Mouse (Mus musculus): ENCODE measurements around the gene Adgrd1.

Adgrd1 gene

DNA sequence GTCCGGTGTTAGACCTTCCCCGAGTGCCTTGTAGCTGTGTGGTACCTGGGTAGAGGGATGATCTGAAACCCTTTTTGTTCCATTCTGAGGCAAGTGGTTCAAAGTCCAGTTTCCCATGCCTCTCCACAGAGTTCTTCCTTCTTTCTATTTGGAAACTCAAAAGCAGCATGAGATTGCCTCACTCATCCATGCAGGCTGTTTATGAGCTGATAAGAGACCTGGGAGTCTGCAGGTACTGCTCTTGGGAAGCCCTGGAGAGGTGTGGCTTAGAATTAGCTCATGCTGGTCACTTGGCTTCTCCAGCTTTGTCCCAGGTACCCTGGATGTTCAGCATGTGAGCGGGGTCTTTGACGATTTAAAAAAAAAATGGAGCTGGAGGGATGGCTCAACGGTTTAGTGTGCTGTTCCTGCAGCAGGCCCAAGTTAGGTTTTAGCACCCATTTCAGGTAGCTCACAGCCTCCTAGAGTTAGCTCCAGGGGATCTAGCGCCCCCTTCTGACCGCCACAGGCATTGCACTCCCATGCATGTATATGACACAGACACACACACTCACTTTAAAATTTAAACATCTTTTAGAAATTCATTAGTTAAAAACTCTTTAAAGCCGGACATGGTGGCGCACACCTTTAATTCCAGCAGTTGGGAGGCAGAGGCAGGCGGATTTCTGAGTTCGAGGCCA, 65.0 kb downstream of the Adgrd1 start:
- no peak for DNase-seq

DNA sequence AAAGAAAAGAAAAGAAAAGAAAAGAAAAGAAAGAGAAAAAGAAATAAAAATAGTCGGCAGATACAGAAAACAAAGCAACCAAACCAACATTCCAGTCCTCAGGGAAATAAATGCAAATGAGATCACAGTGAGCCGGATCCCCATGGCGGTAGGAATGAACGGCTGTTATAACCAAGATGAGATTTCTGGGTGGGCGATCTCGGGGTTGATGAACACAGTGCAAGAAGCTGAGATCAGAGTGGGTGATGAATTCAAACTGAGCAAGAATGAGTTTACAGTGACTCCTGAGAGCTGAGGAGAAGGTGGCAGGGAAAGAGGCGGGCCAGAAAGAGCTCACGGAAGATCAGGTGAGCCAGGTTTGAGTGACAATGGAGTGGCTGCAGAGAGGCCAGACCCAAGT, 66.9 kb downstream of the Adgrd1 start:
- no peak for DNase-seq

DNA sequence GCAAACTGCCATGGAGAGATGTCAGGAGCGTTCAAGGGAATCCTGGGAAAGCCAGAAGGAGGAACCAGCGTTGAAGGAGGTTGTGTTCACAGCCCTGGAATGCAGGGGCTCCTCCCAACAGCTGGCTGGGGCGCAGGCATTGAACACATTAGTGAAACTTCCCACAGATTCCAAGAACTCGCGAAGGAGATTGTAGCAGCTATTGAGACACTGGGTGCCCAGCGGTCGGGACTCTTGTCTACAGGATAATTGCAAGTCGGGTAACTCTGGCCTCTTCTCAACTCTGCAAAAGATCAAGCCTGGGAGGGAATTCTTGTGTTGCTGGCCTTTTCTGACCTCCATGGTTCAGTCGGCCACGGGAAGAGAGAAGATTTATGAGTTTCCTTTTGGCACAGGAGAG, 67.5 kb downstream of the Adgrd1 start:
- DNase-seq: no peak

DNA sequence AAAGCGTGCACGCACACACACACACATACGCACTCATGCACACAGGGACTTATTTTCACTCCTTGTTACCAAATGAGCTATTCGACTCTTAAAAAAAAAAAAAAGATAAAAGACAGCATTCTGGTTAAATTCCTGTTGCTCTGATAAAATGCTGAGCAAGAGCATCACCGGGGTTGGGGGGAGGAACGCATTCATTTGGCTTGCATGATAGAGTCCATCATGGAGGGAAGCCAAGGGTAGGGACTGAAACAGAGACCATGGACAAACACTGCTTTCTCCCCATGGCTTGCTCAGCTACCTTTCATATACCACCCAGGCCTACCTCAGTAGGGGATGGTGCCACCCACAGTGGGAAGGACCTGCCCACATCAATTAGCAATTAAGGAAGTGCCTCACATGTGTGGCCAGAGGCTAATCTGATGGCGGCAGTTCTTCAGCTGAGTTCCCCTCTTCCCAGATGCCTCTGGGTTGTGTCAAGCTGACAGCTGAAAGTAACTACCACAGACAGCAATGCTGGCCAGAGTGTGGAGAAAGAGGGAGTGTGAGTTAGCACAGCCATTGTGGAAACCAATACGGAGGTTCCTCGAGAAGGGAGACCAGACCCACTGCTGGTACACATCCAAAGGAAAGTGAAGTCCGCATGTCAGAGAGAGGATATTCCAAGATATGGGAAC, 68.5 kb downstream of the Adgrd1 start:
- no peak for DNase-seq

DNA sequence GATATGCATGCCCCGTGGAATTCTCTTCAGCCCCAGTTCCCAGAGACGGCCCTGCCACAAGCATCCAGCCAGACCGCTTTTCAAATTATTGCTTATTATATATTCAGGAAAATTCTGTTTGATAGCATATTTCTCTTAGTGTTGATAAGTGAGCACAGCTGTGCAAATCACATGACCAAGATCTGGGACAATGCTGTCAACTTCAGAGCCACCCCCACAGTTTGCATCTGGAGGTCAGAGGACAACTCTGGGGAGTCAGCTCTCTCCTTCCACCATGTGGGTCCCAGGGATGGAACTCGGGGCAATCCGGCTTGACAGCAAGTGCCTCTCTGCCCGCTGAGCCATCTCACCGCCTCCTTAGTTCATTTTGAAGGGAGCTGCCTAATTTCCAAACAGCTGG, 69.0 kb downstream of the Adgrd1 start:
- DNase-seq: no peak

DNA sequence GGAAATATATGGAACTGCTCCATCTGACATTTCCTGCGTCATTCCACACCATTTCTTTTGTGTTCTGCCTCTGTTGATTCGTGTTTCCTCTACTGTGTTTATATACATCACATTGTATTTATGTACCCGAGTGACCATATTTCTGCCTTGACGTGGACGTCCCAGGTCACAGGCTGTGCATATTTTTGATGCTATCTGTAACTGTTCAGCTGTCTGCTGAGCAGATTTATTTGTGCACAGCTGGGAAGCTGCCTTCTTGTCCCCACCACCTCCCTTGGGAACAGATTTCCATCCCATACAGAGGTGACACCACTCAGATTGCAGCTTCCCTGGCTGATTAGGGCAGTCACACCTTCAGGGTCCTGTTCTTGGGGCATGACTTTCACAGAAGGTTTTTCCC, 72.5 kb downstream of the Adgrd1 start:
- no peak for DNase-seq

DNA sequence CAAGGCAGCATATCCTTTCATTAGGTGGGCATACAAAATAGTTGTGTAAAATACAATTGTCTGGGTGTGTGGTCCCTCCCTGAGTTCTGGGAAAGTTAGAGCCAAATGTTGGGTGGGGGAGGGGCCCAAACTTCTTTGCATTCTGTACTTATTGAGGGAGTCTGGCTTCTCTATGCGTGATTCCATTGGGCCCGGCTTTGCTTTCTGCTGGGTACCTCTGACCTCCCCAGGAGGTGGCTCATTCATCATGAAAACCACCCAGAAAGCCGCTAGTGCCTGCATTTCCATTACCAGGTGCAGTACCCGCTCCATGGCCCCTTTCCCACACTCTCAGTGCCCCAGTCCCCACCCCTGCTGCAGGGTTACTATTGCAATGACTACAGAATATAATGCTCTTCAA, 73.0 kb downstream of the Adgrd1 start:
- no peak for DNase-seq

DNA sequence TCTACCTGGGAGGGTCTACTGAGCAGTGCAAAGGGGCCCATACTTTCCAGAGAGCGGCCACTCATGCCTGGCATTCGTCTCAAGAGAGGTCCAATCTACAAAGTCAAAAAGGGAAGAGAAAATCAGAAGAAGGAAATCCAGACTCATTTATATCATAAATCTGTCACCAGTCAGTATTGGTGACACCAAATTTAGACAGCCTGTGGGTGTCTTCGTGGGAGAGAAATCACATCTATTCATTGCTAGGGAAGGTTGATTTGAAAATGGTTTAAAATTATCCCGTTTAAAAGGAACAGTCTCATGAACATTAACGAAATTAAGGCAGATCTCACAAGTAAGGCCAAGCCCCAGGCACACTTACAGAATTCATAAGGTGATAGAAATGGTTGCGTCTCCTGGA, 76.0 kb downstream of the Adgrd1 start:
- DNase-seq: no peak

DNA sequence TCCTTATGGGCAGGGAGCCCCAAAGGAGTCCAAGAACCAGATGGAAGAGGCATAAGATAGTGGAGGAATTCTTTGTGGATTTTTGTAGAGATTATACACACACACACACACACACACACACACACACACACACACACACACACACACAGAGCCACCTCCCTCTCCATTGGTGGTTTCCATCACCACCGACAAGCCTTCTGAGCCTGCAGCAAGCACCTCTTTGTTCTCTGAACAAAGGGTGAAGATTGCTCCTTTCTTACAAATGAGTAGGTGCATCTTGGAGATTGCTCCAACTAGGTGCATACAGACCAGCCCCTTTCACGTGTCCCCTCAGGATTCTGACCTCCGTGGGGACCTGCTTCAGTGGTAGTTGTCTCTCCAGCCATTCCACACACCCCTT, 79.4 kb downstream of the Adgrd1 start:
- no peak for DNase-seq

DNA sequence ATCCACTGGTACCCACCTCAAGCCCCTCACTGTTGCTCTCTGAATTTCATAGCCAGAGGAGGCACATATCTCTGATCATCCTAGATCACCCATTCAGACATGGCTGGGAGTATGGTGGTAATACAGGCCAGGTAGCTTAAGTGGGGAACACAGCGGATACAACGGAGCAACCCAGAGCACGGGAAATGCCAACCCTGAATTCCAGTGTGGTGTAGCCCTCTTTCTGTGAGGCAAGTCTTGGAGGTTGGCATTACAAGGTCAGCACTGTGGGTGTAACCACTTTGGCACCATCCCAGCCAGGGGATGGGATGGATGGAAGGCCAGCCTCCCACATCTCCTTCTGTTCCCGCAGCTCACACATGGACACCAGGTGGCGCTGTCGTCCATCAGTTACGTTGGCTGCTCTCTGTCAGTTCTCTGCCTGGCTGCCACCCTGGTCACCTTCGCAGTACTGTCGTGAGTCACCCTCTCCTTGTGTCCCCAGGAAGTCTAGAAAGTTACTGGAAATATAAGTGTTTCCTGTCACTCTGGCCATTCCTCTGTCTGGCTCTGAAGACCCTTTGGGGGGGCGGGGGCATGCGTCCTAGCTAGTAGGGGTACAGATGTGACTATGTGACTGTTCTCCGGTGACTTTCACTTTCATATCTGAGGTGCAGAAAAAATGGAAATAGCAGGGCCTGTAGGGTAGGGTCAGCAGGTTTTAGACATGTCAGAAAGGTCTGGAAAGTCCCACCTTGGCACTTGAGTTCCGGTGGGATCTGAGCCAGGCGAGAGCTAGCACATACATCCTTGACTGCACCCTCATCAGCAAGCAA, 81.4 kb downstream of the Adgrd1 start:
- peak; percentile 96 for DNase-seq

DNA sequence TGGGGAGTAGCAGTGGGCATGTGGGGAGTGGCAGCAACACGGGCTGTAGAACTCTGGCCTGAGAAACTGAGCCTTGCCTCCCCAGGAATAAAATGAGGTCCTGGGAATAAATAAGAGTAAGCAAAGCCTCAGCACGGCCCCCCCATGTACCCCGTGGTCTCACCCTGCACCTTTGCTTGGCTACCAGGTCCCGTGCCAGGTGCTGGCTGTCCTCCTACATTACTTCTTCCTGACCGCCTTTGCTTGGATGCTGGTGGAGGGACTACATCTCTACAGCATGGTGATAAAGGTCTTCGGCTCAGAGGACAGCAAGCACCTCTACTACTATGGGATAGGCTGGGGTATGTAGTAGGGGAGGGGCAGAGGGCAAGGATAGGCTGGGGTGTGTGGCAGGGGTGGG, 82.8 kb downstream of the Adgrd1 start:
- no peak for DNase-seq

DNA sequence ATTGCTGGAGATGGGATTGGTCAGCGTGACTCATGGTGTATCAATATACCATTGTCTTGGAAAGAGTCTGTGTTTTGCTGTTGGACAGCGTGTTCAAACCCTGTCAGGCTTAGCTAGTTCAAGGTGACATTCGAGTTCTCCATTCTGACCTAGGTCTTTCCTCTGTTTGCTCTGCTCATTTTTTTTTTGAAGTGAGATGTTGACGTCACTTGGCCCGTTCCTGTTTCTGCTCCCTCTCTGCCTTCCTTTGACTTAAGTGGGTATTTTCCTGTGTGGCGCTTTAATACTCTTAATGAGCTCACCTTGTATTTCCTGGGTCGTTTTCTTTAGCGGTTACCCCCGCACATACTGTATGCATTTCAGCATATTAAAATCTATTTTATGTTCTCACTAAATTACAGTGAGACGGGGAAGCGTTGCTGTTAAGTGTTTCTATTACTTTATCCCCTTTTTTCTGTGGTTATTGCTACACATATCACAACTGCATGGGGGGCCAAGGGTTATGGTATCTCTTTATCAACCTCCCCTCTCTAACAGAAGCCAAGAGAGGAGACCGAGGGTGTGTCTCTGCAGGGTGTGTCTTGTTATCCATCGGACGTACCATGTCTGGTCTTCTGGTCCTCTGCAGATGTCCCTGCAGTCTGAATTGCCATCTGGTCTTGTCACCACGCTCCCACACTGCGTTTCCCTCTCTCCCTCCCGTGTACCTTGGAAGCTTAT, 83.6 kb downstream of the Adgrd1 start:
- no peak for DNase-seq

DNA sequence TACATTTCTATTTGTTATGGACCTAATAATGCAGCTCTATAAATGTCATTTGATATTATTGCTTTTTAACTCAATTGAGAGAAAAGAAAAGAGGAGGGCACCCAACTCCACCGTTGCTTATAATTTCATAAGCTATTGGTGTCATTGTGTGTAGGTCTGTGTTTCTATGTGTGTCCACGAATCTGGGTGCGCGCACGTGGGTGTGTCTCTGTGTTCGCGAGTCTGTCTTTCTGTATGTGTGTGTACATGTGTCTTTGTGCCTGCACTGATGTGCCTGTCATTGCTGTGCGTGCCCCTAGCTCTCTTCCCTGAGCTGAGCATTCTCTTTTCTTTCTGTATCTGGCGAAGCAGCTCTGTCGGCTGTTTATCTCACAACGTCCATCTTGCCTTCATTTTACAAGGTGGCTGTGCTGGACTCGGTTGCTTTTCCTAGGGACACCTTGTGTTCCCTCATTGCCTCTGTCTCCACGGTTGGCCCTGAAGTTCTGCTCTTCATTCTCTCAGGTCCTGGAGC, 84.2 kb downstream of the Adgrd1 start:
- no peak for DNase-seq

DNA sequence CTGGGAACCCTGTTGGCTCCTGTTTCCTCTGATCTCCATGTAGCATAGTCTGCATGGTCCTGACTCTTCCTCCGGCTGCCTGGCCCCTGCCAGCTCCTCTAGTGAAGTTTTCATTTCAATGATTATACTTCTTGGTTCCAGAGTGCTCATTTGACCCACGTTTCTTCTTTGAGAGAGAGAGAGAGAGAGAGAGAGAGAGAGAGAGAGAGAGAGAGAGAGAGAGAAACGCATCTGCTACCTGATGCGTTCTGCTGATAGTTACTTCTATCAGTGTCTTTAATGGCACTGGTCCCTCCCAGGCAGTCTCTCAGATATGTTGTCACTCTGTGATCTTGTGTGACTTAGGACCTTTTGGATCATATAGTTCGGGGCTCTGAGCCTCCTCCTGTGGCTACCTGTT, 84.9 kb downstream of the Adgrd1 start:
- DNase-seq: no peak

DNA sequence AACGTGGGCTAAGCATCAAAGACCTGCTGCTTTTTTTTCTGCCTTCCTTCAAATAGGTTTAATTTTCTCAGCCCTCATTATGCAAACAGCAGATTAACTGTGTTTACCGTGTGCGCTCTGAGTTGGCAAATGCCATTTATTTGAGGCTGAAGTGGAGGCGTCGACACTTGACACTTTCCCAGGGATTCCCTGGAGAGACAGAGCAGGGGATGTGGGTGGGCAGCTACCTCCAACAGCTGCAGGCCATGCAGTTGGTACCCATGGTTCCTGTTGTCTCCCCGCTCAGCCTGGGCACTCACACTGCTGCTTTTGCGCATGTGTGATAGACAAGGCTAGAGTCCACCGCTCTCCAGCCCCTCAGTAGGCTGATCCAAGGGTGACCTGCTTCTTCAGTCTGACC, 86.0 kb downstream of the Adgrd1 start:
- no peak for DNase-seq

DNA sequence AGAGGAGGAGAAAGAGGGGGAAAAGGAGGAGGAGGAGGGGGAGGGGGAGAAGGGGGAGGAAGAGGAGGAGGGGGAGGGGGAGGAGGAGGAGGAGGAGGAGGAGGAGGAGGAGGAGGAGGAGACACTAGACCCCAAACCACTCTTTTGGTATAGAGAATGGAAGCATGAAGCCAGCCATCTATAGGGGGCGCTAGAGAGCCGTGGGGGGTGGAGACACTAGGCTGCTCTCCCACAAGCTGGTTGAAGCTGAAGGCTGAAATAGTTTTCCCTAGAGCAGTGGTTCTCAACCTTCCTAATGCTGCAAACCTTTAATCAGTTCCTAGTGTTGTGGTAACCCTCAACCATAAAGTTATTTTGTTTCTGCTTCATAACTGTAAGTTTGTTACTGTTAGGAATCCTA, 89.7 kb downstream of the Adgrd1 start:
- peak; percentile 45 for DNase-seq

DNA sequence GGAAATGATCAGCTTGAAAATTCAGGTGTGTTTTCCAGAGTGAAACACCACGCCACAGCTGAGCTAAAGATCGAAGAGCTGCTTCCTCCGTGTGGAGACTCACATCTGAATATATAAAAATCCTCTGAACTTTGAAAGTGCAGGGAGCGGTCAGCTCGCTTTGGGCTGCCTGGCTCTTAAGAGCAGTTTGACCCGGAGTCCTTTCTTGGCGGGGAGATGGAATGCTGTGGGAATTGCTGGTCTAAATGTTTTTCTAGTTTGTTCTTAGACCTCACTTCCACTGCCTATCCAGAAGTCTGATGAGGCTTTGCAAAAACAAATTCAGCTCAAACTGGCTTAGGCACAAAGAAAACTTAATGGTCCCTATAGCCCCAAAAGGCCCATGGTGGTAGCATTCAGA, 90.4 kb downstream of the Adgrd1 start:
- DNase-seq: no peak

DNA sequence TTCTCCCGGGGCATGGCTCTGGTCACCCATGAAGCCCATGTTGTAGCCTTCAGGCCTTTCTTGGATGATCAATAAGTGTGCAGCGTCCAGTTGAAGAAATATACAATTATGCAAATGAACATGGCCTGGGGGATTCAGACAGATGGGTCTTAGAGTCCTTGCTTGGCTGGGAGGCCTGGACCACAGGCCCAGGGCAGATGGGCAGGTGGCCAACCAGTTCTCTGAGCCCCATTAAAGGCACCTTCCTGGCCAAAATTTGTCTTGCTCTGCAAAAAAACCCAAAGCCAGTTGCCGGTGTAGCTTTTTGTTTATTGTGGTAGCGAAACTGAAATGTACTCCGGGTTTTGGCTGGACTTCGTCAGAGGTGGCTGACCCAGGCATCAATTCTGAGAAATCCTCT, 92.5 kb downstream of the Adgrd1 start:
- DNase-seq: peak; percentile 21

DNA sequence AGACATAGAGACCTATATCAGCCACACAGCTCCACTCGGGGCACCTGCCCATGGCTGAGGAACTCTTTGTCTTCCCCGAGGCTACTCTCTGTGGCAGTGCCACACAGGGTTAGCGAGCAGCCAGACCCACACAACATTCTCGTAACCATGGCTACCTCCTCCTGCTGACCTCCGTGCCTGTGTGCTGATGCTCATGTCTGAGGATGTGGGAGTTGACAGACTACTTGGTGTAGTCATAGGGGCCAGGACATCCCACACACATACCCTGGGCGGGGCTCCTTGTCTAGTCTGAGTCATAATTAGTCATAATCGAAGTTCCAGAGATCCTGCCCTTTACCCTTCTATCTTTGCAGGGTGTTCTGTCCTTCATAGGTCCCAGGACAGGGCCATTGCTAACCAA, 93.5 kb downstream of the Adgrd1 start:
- no peak for DNase-seq

DNA sequence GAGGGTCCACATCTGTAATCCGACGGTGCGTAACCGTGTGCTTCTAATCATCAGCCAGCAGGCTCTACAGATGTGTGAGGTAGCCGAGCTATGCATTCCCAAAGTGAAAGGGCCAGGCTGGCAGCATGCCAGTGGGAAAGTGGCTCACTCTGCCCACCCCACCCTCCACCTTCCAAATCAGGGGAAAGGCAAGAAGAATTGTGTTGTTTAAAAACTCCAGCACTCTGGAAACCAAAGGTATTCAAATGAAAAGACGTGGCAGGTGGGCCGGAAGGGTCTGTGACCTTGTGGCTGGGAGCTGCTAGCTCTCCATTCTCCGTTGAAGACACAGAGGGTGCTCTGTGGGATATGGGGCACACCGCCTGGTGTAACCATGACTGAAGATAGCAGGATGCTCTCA, 100.0 kb downstream of the Adgrd1 start:
- DNase-seq: no peak

DNA sequence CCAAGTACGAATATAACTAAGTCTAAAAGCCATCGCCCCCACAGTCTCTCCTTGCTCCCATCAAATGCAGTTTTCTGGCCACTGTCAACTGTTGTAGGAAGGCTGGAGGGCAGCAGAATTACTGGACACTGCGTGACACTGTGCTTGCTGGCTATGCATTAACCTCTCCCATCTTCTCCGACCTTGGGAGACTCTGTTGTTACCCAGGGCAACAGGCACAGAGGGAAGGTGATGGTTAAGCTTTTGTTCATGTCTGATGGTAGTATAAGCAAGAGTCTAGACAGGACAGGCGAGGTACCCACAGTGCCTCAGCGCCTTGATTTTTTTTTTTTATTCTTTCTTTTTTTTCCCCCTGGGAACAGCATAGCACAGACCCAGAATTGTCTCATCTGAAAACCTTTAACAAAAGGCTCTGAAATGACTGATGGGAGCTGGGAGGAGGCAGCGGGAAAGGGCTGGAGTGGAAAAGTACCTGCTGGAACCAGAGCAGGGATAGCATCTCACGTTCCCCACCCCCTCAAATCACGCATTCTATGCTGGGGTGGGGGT, 100.5 kb downstream of the Adgrd1 start:
- no peak for DNase-seq

DNA sequence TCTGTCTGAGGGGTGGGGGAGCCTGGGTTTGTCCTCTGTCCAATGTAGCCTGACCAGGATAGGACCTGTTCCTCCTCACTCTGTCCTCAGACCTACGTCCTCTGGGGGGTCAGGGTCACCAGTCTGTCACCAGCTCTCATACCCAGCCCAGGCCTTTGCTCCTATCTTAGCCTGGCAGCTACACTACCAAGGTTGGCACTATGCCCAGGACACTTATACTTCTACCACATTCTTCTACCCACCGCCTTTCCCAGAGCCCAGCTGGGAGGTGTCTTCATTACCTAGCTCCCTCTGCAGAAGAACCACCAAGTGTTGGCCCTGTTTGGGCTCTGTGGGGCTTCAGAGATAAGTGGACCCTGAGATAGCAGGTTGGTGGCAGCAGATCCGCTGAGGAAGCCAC, 103.6 kb downstream of the Adgrd1 start:
- DNase-seq: no peak

DNA sequence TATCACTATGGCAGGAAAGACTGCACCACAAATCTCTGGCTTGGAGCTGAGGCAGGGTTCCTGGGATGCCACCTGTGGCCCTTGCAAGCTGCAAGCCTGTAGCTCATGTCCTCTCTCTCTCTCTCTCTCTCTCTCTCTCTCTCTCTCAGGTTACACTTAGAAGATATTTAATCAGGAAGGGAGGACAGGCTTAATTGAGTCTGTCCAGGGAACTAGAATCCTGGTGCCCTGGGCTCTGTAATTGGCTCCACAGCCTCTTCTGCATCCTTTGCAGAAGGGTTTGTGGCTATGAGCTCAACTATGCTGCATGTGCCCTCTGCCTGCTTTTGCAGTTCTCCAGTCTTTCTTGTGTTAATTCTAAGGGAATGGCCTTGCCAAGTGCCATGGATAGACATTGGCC, 111.7 kb downstream of the Adgrd1 start:
- no peak for DNase-seq

All from right cerebral cortex, postnatal 4 days (tissue).